8 mouse cellular contexts compared by ENCODE assay signal in genomic region chr9:109038086-109038895, GRCm38 (mm10). TPM values are rescaled to one million over a fixed set of nuclear protein-coding genes. Genes with fewer than 3 reads are reported as not detected.
DNase-seq lines count a peak whose midpoint lies in the region; ATAC-seq lines count a peak whose summit lies in the region.

TSS of gene Shisa5 (plus strand) at chr9:109038565.

- peak within 1 kb of the TSS; percentile 79 for H3K4me2 ChIP-seq in forebrain, embryonic 13.5 days

- no peaks in the 10 kb centered on the region for H3K9me3 ChIP-seq in forebrain, embryonic 13.5 days (replicated peaks)

- H3K27ac ChIP-seq in forebrain, embryonic 13.5 days, result no peak within 1 kb of the TSS

- peak within 1 kb of the TSS; percentile 55 for H3K4me3 ChIP-seq in forebrain, embryonic 13.5 days

- DNase-seq in ES-CJ7 (ENCODE audit: low read depth, low spot score), result peak; percentile 49
- peak; percentile 88 for DNase-seq in adrenal gland, postnatal 25 days
- DNase-seq in heart, postnatal 36 days, result peak; percentile 89 to 90
- peak; percentile 43 to 63 for DNase-seq in layer of hippocampus, postnatal 10 days (ENCODE audit: low spot score in 2 of 2)
- peak; percentile 93 for DNase-seq in lung, postnatal 10 days
- DNase-seq in ovary, postnatal 10 days (ENCODE audit: low spot score), result peak; percentile 67
- DNase-seq in c-Kit-positive CD71-positive TER-119-positive erythroid progenitor cells, embryonic 14.5 days (ENCODE audit: low spot score), result no peak

- H3K4me1 ChIP-seq in forebrain, embryonic 13.5 days, result peaks cover 11% of the 10 kb centered on the region

- no peaks in the 10 kb centered on the region for H3K36me3 ChIP-seq in forebrain, embryonic 13.5 days (ENCODE audit: poor library complexity, severe bottlenecking)

- H3K27me3 ChIP-seq in forebrain, embryonic 13.5 days, result 0 out of 2 replicates have a peak, but pooled peaks cover 5% of the 10 kb centered on the region

- H3K9ac ChIP-seq in forebrain, embryonic 13.5 days, result peak within 1 kb of the TSS; percentile 72

- under 1% methylated on average over 33 of the region's 40 CpGs for WGBS in forebrain, embryonic 13.5 days

- peak; percentile 83 for ATAC-seq in forebrain, embryonic 13.5 days

- intact Hi-C loops in heart, postnatal 36 days (cut with DNase I), result loop anchor here (2.0 kb wide), 2 partner anchors 21 to 35 kb away; partner anchors contain the start of gene Trex1

RNA-seq across cellular contexts. Expression of gene Shisa5, which starts in this region (rescaled TPM):
- total RNA-seq in adrenal gland, postnatal 25 days (2021), result 119 TPM in 2 replicates
- 33.6 and 35.1 TPM in 2 replicates for polyA plus RNA-seq in forebrain, embryonic 13.5 days (2015; fragmentation: Nextera tagmentation; extraction: Ambion mirVana)
- 10 to 100 TPM; 36.1 to 51.4 TPM for total RNA-seq in heart, postnatal 36 days (2021)
- total RNA-seq in layer of hippocampus, postnatal 10 days (2021), result 10 to 100 TPM; 37.7 to 47.2 TPM
